Mouse (Mus musculus) small intestine, adult 10 weeks (tissue): ENCODE measurements around the gene Cryl1. TPM values are rescaled to one million over a fixed set of nuclear protein-coding genes. Genes with fewer than 3 reads are reported as not detected.

Source experiments
- polyA plus RNA-seq: library from polyadenylated mRNA; stranded (reverse); fragments of 350-450 nt; fragmentation: Illumina TruSeq; extraction: RNeasy Lipid Tissue Mini Kit (QIAGEN cat#74804); gene quantifications from one replicate; pipeline ENCODE4 v1.2.3, GENCODE M21; 2014; ENCODE audit warnings: low replicate concordance

The Cryl1 gene
- polyA plus RNA-seq: 50.4 TPM

DNA sequence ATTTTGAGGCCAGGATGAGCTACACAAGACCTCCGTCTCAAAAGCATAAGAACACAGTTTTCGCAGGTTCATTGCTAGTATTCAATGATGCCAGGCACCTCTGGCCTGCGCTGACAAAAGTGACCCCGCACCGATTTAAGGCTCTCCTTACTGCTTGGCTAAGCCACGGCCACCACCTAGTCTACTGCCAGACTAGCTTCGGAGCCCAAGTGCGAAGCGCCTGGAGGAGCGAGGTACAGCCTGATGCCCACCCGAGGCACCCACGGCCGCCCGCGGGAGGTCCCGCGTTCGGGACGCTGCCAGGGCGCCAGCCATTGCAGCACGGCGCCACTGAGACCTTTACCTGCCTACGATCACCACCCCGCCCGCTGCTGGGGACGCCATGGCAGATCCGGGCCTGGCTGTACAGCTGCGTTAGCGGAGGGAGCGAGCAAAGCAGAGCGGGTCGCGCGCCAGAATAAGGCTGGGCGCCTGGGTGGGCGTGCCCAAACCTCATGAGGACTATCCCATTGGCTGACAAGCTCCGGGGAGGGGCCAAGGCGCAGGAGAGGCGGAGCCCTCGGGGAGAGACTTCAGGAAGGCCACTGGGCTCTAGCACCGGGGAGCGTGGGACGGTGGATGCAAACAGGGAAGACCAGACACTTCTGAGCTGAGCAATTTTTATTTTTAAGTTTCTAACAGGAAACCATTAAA, at the start of gene Cryl1:
Cryl1 (minus strand) TSS at position 465 of the 693 bp plus-strand sequence.

DNA sequence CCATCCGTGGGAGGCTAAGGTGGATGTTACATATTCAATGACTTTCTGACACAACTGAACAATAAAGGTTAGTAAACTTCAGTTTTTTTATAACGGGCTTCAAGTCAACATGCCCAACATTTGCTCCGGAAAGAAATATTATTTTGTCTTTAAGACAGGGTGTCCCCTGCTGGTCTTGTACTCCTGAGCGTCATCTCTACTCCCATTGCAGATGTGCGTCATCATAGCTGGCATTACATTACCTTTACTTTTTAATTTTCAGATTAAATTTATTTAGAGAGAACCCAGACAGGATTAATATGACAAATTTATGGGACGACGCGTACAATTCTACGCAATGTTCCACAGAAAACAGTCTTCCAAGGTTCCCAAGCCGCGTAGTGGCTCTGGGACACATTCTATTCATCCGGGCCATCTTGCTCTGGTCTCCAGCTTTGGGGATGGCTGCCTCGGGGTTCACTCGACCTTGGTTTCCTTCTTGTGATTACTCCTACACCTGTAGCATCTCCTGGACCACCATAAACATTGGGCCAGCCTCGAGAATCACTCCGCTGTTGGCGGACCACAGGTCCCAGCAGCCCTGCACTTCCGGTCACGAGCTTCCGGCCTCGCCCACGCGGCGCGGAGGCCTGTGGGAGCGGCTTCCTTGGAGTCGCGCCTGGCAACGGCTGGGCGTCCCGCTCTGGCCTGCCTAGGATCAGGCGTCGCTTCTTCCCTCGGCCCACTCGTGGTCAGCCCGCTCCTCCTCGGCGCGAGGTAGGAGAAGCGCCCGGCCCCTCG, 25.3 kb upstream of the Cryl1 start, which contains the start of gene Ift88:
Ift88 (plus strand) TSS at position 631 of the 780 bp plus-strand sequence.

Other genes starting within 250 kb of the Cryl1 start
- 11.5 TPM for gene Ift88, start 25.5 kb upstream of the Cryl1 start, polyA plus RNA-seq
- gene Il17d, start 126.2 kb upstream of the Cryl1 start, polyA plus RNA-seq: 1.6 TPM
- gene Eef1akmt1, start 173.1 kb upstream of the Cryl1 start, polyA plus RNA-seq: 4.5 TPM